Mouse (Mus musculus): ENCODE measurements around the gene Ccl7. TPM values are rescaled to one million over a fixed set of nuclear protein-coding genes. Genes with fewer than 3 reads are reported as not detected.

Gene Ccl7
- polyA plus RNA-seq, 1 experiment from 2014 or later: 0.78 TPM

GRCm38 (mm10) chr11:82077031-82077430 lies 31.5 kb downstream of the Ccl7 start:
- Histone ChIP-seq H3K4me2 (no peak overlapping the region), H3K27ac (replicated peaks) (no peak overlapping the region), H3K9me3 (no peaks in the 10 kb centered on the region), H3K9ac (no peak overlapping the region), H3K27me3 (no peaks in the 10 kb centered on the region), H3K36me3 (no peaks in the 10 kb centered on the region), H3K4me1 (replicated peaks) (no peaks in the 10 kb centered on the region), H3K4me3 (no peak overlapping the region)
- ATAC-seq (ENCODE audit: low FRiP score, low read depth): no peak
- 76% methylated on average over 3 of the region's 3 CpGs for WGBS

DNA sequence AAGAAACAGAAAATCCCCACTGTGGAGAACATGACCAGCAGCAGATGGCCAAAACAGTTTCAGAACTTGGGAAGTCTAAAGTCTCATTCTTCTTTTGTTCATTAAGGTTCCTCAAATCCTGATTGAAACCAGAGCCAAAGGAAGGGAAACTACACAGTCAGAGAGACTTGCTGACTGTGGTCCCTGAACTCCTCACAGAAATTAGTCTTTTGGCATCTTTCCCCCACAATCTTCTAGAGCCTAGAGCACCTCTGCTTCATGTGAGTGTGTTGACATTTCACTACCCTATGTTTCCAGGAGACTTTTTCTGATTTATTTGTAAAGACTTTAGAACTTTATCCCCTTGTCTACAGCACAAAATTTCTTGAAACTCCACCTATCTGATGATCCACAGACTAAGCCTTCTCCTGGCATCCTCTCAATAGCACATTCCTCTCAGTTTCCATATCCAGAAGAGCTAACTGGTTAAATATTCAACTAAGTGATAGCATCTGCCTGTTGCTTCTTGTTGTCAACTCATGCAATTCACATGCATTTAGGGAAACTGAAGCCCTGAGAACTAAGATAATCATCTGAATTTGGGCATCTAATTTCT lies 32.7 kb downstream of the Ccl7 start:
- Histone ChIP-seq H3K27me3 (no peaks in the 10 kb centered on the region), H3K4me3 (no peak overlapping the region), H3K27ac (replicated peaks) (no peak overlapping the region), H3K4me1 (replicated peaks) (no peaks in the 10 kb centered on the region), H3K36me3 (no peaks in the 10 kb centered on the region), H3K9me3 (no peaks in the 10 kb centered on the region), H3K9ac (no peak overlapping the region), H3K4me2 (no peak overlapping the region)
- ATAC-seq (ENCODE audit: low FRiP score, low read depth): no peak

DNA sequence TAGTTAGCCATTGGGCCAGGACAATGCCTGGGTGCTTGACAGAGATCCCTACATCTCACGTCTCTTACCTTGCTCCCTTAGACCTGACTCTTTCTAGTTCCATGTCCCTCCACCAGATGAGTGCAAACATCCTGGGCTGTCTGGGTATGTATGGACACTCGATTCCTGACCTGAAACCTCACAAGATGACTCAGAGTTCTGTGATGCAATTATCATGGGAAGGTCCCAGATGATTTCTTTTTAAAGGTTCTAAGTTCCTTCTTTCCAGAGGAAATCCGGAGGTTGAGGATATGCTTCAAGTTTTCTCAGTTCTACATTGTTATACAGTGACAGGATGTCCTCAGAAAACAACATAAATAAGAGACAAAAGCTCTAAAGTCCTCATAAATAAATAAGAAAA lies 35.4 kb downstream of the Ccl7 start:
- Histone ChIP-seq H3K9ac (no peak overlapping the region), H3K27me3 (no peaks in the 10 kb centered on the region), H3K36me3 (no peaks in the 10 kb centered on the region), H3K27ac (replicated peaks) (no peak overlapping the region), H3K9me3 (no peaks in the 10 kb centered on the region), H3K4me3 (no peak overlapping the region), H3K4me2 (no peak overlapping the region), H3K4me1 (replicated peaks) (no peaks in the 10 kb centered on the region)
- WGBS: 86% methylated on average over 3 of the region's 3 CpGs
- ATAC-seq (ENCODE audit: low FRiP score, low read depth): no peak

- Histone ChIP-seq H3K4me2 (no peak overlapping the region), H3K9me3 (no peaks in the 10 kb centered on the region), H3K36me3 (no peaks in the 10 kb centered on the region), H3K4me3 (no peak overlapping the region), H3K27me3 (no peaks in the 10 kb centered on the region), H3K4me1 (replicated peaks) (no peaks in the 10 kb centered on the region), H3K27ac (replicated peaks) (no peak overlapping the region), H3K9ac (no peak overlapping the region)
- 70% methylated on average over 3 of the region's 3 CpGs for WGBS
- ATAC-seq (ENCODE audit: low FRiP score, low read depth): no peak
Measured at GRCm38 (mm10) chr11:82084360-82084759, 38.8 kb downstream of the Ccl7 start.

Other genes starting within 250 kb of the Ccl7 start
- 0.73 and 1.2 TPM in 2 replicates for gene 5530401A14Rik, start 185.0 kb upstream of the Ccl7 start, polyA plus RNA-seq (2015; fragmentation: Nextera tagmentation; extraction: Ambion mirVana)
- 17.0 and 17.7 TPM in 2 replicates for gene Asic2, start 77.3 kb upstream of the Ccl7 start, polyA plus RNA-seq (2015; fragmentation: Nextera tagmentation; extraction: Ambion mirVana)
- gene Ccl2, start 10.1 kb upstream of the Ccl7 start, polyA plus RNA-seq (2015; fragmentation: Nextera tagmentation; extraction: Ambion mirVana): 0.73 and 1.4 TPM in 2 replicates
- not detected in 2 replicates for gene Gm17268, start 7.2 kb upstream of the Ccl7 start, polyA plus RNA-seq (2015; fragmentation: Nextera tagmentation; extraction: Ambion mirVana)
- gene Ccl11, start 12.1 kb downstream of the Ccl7 start, polyA plus RNA-seq (2015; fragmentation: Nextera tagmentation; extraction: Ambion mirVana): 0.27 and 0.54 TPM in 2 replicates
- 1.4 and 2.9 TPM in 2 replicates for gene Ccl12, start 56.1 kb downstream of the Ccl7 start, polyA plus RNA-seq (2015; fragmentation: Nextera tagmentation; extraction: Ambion mirVana)
- not detected in 2 replicates for gene Ccl8, start 69.5 kb downstream of the Ccl7 start, polyA plus RNA-seq (2015; fragmentation: Nextera tagmentation; extraction: Ambion mirVana)